Mouse (Mus musculus): ENCODE measurements at regions not wholly inside any gene's neighbourhood (a gene's known extent, or its start where the extent isn't known, plus 50 kb on each side); places are given as distances from the start of the nearest gene placed in this dataset.

DNA sequence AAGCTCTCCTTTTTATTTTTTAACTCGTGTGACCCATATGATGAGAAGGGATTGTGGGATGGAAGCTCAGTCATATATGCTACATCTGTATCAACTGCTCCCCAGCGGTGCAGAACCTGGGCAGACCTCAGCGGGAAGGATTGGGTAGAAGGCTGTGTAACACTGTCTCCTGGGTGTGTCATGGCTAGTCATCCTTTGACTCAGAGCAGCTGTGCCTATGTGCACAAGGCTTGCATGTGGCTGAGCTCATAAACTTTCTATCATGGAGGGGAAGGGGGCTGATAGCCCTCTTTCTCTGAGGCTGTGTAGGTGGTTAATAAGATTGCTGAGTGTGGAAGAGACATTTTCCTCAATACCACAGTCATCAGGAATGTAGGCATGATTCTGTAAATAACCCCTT, 396.9 kb upstream of the Tbx3 start:
- H3K27me3 ChIP-seq (ENCODE audit: insufficient read depth, low read length), result no peaks in the 10 kb centered on the region
- no peak overlapping the region for H3K27ac ChIP-seq (ENCODE audit: low read depth, low read length)
- no peak for ATAC-seq
- H3K9me3 ChIP-seq (ENCODE audit: low read length), result no peaks in the 10 kb centered on the region
- H3K4me2 ChIP-seq (ENCODE audit: low read depth), result no peak overlapping the region
- no peaks in the 10 kb centered on the region for H3K36me3 ChIP-seq (ENCODE audit: insufficient read depth)
- no peak for DNase-seq
- H3K4me3 ChIP-seq (ENCODE audit: low read depth, low read length), result no peak overlapping the region
- no peak overlapping the region for H3K9ac ChIP-seq
- TF ChIP-seq CTCF (IDR thresholded peaks at IDR 0.05; ENCODE audit: low read depth), result no peak
- whole genome bisulfite sequencing, result 90% methylated on average over 3 of the region's 3 CpGs
- no peaks in the 10 kb centered on the region for H3K4me1 ChIP-seq (ENCODE audit: insufficient read depth)

GRCm38 (mm10) chr5:119274817-119275494, 395.5 kb upstream of the Tbx3 start:
- no peak for TF ChIP-seq CTCF (IDR thresholded peaks at IDR 0.05; ENCODE audit: low read depth)
- DNase-seq, result peak; percentile 35
- 42% methylated on average over 7 of the region's 7 CpGs for WGBS
- Histone ChIP-seq H3K4me3 (ENCODE audit: low read depth, low read length) (no peak overlapping the region), H3K4me2 (ENCODE audit: low read depth) (no peak overlapping the region), H3K9ac (no peak overlapping the region), H3K36me3 (ENCODE audit: insufficient read depth) (no peaks in the 10 kb centered on the region), H3K4me1 (ENCODE audit: insufficient read depth) (no peaks in the 10 kb centered on the region), H3K27ac (ENCODE audit: low read depth, low read length) (no peak overlapping the region), H3K9me3 (ENCODE audit: low read length) (no peaks in the 10 kb centered on the region), H3K27me3 (ENCODE audit: insufficient read depth, low read length) (no peaks in the 10 kb centered on the region)
- ATAC-seq, result peak; percentile 29; the same call in 1 of the 2 replicates

DNA sequence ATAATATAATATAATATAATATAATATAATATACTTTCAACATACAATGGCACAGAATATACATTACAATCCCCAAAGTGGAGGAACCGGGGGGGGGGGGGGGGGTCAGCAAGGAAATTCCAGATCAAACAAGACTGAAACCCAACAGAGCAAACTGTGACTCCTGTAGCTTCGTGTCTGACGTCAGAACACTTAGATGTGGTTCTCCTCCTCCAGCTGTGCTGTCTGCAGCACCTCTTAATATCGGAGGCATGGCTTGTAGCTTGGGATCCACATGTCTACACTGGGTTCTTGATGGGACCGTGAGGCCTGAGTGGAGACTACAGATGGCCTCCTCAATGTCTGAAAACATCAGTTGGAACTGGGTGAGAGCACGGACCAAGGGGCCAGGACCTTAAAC, 390.3 kb upstream of the Tbx3 start:
- DNase-seq (no peak), ATAC-seq (no peak)
- Histone ChIP-seq H3K27me3 (ENCODE audit: insufficient read depth, low read length) (no peaks in the 10 kb centered on the region), H3K4me1 (ENCODE audit: insufficient read depth) (no peaks in the 10 kb centered on the region), H3K9ac (no peak overlapping the region), H3K27ac (ENCODE audit: low read depth, low read length) (no peak overlapping the region), H3K9me3 (ENCODE audit: low read length) (0 out of 2 replicates have a peak, but pooled peaks cover 6% of the 10 kb centered on the region), H3K4me3 (ENCODE audit: low read depth, low read length) (no peak overlapping the region), H3K4me2 (ENCODE audit: low read depth) (no peak overlapping the region), H3K36me3 (ENCODE audit: insufficient read depth) (no peaks in the 10 kb centered on the region)
- no peak for TF ChIP-seq CTCF (IDR thresholded peaks at IDR 0.05; ENCODE audit: low read depth)
- WGBS, result 87% methylated on average over 6 of the region's 6 CpGs

DNA sequence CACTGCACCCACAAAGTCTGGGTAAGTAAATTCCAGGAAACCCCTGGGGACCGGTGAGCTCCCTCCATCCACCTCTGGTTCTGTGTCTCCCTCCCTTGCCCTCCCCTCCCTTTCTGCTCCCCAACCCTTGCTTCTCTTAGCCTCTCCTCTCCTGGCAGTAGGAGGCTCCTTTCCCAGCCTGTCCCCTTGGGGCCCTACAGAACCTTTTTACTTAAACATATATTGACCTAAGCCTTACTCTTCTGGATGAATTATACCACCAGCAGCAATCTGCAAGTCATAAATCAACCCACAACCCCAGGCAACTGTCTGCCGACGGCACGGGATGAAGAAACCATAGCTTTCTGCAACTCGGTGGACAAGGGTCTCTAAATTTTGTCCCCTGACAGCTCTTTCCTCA, 380.7 kb upstream of the Tbx3 start:
- 89% methylated on average over 5 of the region's 5 CpGs for WGBS
- ATAC-seq (no peak), DNase-seq (no peak)
- no peak overlapping the region for H3K9ac ChIP-seq
- no peaks in the 10 kb centered on the region for H3K36me3 ChIP-seq (ENCODE audit: insufficient read depth)
- H3K4me2 ChIP-seq (ENCODE audit: low read depth), result no peak overlapping the region
- H3K27ac ChIP-seq (ENCODE audit: low read depth, low read length), result no peak overlapping the region
- H3K9me3 ChIP-seq (ENCODE audit: low read length), result no peaks in the 10 kb centered on the region
- no peak overlapping the region for H3K4me3 ChIP-seq (ENCODE audit: low read depth, low read length)
- H3K27me3 ChIP-seq (ENCODE audit: insufficient read depth, low read length), result no peaks in the 10 kb centered on the region
- TF ChIP-seq CTCF (IDR thresholded peaks at IDR 0.05; ENCODE audit: low read depth), result no peak
- H3K4me1 ChIP-seq (ENCODE audit: insufficient read depth), result no peaks in the 10 kb centered on the region

DNA sequence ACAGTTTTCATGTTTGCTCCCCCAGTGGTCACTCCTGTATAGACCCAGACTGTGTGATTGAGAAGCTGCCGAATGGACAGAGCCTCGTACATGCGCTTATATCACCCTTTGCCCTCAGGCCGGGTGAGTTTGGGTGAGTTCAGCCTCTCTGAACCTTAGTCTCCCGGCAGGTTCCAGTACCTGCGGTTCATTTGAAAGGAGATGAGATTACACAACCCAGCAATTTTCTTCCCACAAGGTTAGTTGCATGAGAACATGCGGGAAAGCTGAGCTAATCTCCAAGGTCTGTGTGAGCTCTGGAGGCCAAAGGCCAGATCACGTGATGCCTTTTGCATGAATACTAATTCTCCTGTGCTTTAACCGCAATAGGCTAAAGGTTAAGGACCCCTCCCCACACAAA, 378.1 kb upstream of the Tbx3 start:
- TF ChIP-seq CTCF (IDR thresholded peaks at IDR 0.05; ENCODE audit: low read depth), result no peak
- Histone ChIP-seq H3K4me3 (ENCODE audit: low read depth, low read length) (no peak overlapping the region), H3K27me3 (ENCODE audit: insufficient read depth, low read length) (no peaks in the 10 kb centered on the region), H3K27ac (ENCODE audit: low read depth, low read length) (no peak overlapping the region), H3K9me3 (ENCODE audit: low read length) (no peaks in the 10 kb centered on the region), H3K4me2 (ENCODE audit: low read depth) (no peak overlapping the region), H3K36me3 (ENCODE audit: insufficient read depth) (no peaks in the 10 kb centered on the region), H3K9ac (no peak overlapping the region), H3K4me1 (ENCODE audit: insufficient read depth) (no peaks in the 10 kb centered on the region)
- ATAC-seq, result no peak
- no peak for DNase-seq
- WGBS, result 84% methylated on average over 9 of the region's 9 CpGs

DNA sequence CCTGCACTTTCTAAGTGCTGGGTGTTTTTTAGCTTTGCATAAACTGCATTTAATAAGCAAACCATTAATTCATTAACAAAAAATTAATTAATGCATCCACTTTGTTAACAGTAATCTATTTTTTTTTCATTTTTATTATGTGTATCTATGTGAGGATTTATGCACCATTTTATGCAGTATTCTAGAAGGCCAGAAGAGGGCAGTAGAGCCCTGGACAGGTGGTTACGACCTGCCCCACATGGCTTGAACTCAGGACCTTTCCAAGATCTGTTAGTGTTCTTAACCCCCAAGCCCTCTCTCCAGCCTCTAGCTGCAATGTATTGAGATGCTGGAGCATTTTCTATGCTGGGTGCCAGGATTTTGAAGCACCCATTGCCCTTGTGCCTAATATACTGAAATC, 377.6 kb upstream of the Tbx3 start:
- H3K4me3 ChIP-seq (ENCODE audit: low read depth, low read length), result no peak overlapping the region
- no peaks in the 10 kb centered on the region for H3K4me1 ChIP-seq (ENCODE audit: insufficient read depth)
- WGBS, result 79% methylated on average over 1 of the region's 1 CpGs
- no peaks in the 10 kb centered on the region for H3K9me3 ChIP-seq (ENCODE audit: low read length)
- ATAC-seq (no peak), DNase-seq (no peak)
- TF ChIP-seq CTCF (IDR thresholded peaks at IDR 0.05; ENCODE audit: low read depth), result no peak
- H3K27ac ChIP-seq (ENCODE audit: low read depth, low read length), result no peak overlapping the region
- H3K9ac ChIP-seq, result no peak overlapping the region
- H3K27me3 ChIP-seq (ENCODE audit: insufficient read depth, low read length), result no peaks in the 10 kb centered on the region
- H3K4me2 ChIP-seq (ENCODE audit: low read depth), result no peak overlapping the region
- no peaks in the 10 kb centered on the region for H3K36me3 ChIP-seq (ENCODE audit: insufficient read depth)

- Histone ChIP-seq H3K4me1 (ENCODE audit: insufficient read depth) (no peaks in the 10 kb centered on the region), H3K36me3 (ENCODE audit: insufficient read depth) (no peaks in the 10 kb centered on the region), H3K27me3 (ENCODE audit: insufficient read depth, low read length) (no peaks in the 10 kb centered on the region), H3K9ac (no peak overlapping the region), H3K4me2 (ENCODE audit: low read depth) (no peak overlapping the region), H3K4me3 (ENCODE audit: low read depth, low read length) (no peak overlapping the region), H3K9me3 (ENCODE audit: low read length) (no peaks in the 10 kb centered on the region), H3K27ac (ENCODE audit: low read depth, low read length) (no peak overlapping the region)
- WGBS, result 73% methylated on average over 3 of the region's 3 CpGs
- ATAC-seq (no peak), DNase-seq (no peak)
- TF ChIP-seq CTCF (IDR thresholded peaks at IDR 0.05; ENCODE audit: low read depth), result no peak
Observed at GRCm38 (mm10) chr5:119299311-119299710, 371.2 kb upstream of the Tbx3 start.
